Mouse (Mus musculus) CD4-positive helper T cell, adult 2 months (primary cell): ENCODE data around the gene Ebf1.

ENCODE experiments used
- DNase-seq: peaks from one replicate; pipeline ENCODE4 v3.0.0-alpha.2; 2012; ENCODE audit warnings: low read depth, missing footprints, low spot score

The Ebf1 gene

GRCm38 (mm10) chr11:44619131-44619886 is 2.2 kb downstream of the Ebf1 start:
- no peak for DNase-seq

- DNase-seq = no peak
Observed at GRCm38 (mm10) chr11:44619887-44620693, 3.0 kb downstream of the Ebf1 start.

GRCm38 (mm10) chr11:44620694-44621446 is 3.8 kb downstream of the Ebf1 start:
- DNase-seq = no peak

- DNase-seq = no peak
Observed at GRCm38 (mm10) chr11:44621615-44622014, 4.5 kb downstream of the Ebf1 start.

GRCm38 (mm10) chr11:44622023-44622731 is 5.1 kb downstream of the Ebf1 start:
- DNase-seq = no peak

- DNase-seq = no peak
Observed at GRCm38 (mm10) chr11:44624564-44624963, 7.4 kb downstream of the Ebf1 start.

- DNase-seq = no peak
Observed at GRCm38 (mm10) chr11:44626065-44626464, 8.9 kb downstream of the Ebf1 start.

GRCm38 (mm10) chr11:44628412-44628811 is 11.3 kb downstream of the Ebf1 start:
- no peak for DNase-seq

GRCm38 (mm10) chr11:44632064-44632968 is 15.2 kb downstream of the Ebf1 start:
- no peak for DNase-seq

- DNase-seq = no peak
Observed at GRCm38 (mm10) chr11:44633001-44633693, 16.0 kb downstream of the Ebf1 start.

- DNase-seq = no peak
Observed at GRCm38 (mm10) chr11:44634552-44635193, 17.6 kb downstream of the Ebf1 start.

GRCm38 (mm10) chr11:44636241-44636640 is 19.1 kb downstream of the Ebf1 start:
- no peak for DNase-seq

- DNase-seq = no peak
Observed at GRCm38 (mm10) chr11:44638193-44638754, 21.2 kb downstream of the Ebf1 start.

- no peak for DNase-seq
Observed at GRCm38 (mm10) chr11:44641496-44641895, 24.4 kb downstream of the Ebf1 start.

- DNase-seq = no peak
Observed at GRCm38 (mm10) chr11:44654340-44655019, 37.4 kb downstream of the Ebf1 start.

- DNase-seq = no peak
Observed at GRCm38 (mm10) chr11:44655468-44655867, 38.4 kb downstream of the Ebf1 start.

- DNase-seq = no peak
Observed at GRCm38 (mm10) chr11:44656916-44657315, 39.8 kb downstream of the Ebf1 start.

GRCm38 (mm10) chr11:44657833-44658395 is 40.8 kb downstream of the Ebf1 start:
- no peak for DNase-seq
